Mouse (Mus musculus): ENCODE data around the gene Ppm1l.
A peak's percentile ranks its signal among the peaks of the same experiment; 100 is the strongest.

Gene Ppm1l

DNA sequence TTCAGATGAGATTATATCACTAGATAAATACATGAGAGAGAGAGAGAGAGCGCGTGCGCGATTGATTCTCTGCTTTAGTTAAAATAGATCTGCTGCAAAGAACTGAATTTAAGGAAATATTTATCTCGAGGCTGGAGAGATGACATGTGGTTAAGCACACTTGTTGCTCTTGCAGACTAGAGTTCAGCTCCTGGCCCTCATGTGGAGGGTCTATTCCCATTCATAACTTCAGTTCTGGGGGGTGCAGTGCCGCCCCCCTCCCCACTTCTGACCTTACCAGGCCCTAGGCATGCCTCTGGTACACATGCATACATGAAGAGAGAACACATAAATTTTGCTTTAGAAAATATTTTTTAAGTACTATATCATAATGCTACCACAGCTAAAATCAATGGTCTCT, 280.6 kb downstream of the Ppm1l start:
- no peak for DNase-seq (ENCODE audit: low read depth, low spot score)

DNA sequence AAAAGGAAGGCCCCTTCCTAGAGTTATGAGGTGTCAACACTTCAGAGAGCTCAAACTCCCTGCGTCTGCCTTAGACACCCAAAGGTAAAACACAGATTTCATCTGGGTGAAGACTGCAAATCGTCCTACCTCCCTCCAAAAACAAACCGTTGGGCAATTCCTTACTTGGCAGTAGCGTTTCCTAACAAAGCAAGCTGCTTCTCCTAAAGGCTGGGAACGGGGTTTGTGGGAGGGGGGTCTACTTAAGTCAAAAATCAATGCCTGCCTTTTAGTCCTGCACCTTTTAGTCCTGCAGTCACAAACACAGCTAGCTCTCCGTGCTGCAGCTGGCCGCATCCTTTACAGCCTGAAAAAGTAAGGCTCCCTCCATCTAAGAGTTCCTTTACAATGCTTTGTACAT, 281.2 kb downstream of the Ppm1l start:
- no peak for DNase-seq (ENCODE audit: low read depth, low spot score)

DNA sequence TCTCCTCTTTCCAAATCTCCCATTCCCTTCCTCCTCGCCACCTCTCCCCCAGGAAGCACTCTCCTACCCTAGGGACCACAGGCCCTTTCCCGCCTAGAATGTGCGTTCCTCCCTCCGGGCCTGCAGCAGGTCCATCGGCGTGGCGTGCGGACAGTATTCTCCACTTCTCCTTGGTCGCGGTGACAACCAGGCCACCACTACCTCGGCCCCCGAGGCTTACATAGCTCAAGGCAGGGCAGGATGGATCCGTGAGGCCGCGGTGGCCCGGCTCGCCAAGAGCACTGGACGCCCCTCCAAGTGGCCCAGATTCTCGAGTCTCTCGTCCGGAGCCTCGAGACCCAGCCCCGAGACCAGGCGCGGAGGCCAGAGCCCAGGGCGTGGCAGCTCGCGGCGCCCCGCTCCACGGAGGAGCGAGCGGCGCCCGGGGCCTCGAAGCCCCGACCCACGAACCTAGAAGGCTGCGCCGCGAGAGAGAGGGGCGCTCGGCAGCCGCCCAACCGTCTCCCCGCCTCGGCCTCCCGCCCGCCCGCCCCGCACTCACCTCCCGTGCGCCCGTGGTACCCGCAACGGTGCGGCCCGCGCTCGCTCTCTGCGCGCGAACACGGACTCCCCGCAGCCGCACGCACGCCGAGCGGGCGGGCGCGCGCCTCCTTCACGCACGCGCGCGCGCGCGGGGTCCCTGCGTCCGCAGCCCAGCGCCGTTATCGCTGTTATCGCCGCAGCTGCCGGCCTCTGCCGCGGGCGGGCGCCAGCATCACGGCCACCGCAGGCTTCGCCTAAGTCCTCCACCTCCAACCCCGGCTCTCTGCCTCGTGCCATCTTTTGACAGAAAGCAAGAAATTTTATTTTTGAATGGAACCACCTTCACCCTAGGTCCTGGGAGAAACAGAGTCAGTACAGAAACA, 281.9 kb downstream of the Ppm1l start, which contains the start of gene B3galnt1:
Gene B3galnt1 (minus strand): TSS at position 700 of the 905 bp plus-strand sequence.
- peak; percentile 28 for DNase-seq (ENCODE audit: low read depth, low spot score)

DNA sequence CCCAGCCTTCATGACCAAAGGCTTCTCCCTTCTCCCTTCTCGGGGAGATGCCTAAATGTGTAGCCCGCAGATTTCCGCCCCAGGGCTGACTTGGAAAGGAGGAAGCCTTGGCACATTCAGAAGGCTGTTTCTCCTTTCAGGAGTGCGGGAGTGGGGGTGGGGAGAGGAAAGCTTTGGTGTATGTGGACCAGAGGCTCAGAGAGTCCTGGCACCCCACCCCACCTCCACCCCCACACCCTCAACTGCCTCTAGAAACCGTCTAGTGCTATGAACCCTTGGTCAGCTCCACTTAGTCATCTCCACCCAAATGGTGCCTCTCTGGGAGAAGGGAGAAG, 282.5 kb downstream of the Ppm1l start:
- DNase-seq (ENCODE audit: low read depth, low spot score) = no peak

DNA sequence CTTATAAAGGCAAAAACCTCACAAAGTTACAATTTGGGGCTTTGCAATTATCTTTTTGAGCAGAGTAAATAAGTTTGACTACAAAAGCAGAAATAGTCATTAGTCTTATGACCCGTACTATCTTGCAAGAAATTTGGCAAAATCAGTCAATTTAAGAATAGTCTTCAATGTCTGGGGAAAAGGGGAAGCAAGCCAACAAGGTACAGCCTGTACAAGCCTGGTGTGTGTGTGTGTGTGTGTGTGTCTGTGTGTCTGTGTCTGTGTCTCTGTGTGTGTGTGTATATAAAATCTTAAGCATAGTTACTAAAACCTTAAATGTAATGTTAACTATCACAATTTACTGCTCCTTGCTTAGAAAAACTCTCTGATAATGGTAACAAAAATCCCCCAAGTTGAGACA, 290.3 kb downstream of the Ppm1l start:
- no peak for DNase-seq (ENCODE audit: low read depth, low spot score)

DNA sequence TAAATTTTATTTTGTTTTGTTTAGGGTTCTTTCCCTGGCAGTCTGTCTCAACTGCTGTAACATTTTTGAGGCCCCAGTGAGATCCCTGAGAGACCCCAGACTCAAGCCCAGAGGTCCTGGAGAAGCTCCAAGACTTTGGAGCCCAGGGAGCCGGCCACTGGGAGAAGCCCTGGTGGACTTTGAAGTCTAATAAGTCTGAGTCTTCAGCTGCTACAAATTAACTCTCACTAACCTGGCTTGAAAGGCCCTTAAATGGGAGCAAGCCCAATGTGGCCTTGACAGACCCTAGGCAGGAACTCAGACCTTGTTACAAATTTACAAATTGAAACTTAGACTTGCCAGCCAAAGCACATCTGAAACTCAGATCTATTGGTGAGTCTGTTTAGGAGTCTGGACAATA, 290.8 kb downstream of the Ppm1l start:
- no peak for DNase-seq (ENCODE audit: low read depth, low spot score)

DNA sequence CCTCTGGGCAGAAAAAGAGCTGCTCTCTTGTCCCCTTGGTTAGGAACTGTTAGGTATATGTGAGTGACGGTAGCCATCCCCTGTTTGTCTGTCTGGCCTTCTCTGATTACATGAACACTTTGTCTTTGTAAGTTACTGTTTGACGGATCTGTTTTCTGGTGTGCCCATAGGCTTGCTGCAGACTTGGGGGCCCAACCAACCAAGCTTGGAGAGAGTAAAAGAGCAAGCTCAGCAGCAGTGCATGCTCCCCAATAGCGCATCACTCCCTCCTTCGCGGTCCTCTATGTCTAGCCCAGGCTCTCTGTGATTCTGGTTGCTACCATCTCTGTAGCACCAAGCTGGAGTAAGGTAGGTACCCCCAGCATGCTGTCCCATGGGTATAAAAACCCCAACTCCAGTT, 291.2 kb downstream of the Ppm1l start:
- DNase-seq (ENCODE audit: low read depth, low spot score) = no peak

All from retina, adult 2 months (tissue).